Mouse (Mus musculus) thymus, postnatal 36 days (tissue): ENCODE data around the gene Alg3.
A peak's percentile ranks its signal among the peaks of the same experiment; 100 is the strongest.

Source experiments
- DNase-seq, 2 experiments: peaks; one replicate each; pipeline ENCODE4 v3.0.0; 2022; ENCODE audit warnings: mixed read lengths in 2 of 2

Alg3 gene

GRCm38 (mm10) chr16:20611357-20612227 lies at the start of gene Alg3, which contains the start of the genes Eef1akmt4 and Gm49333:
Alg3 (minus strand) TSS chr16:20611735.
Eef1akmt4 (plus strand) TSS chr16:20611593.
Gm49333 (plus strand) TSS chr16:20611610.
- DNase-seq, result peak; percentile 79 to 88

- DNase-seq, result no peak
Observed at GRCm38 (mm10) chr16:20657661-20658060, 46.1 kb upstream of the Alg3 start.

GRCm38 (mm10) chr16:20653315-20653714 lies 41.8 kb upstream of the Alg3 start:
- DNase-seq, result no peak

GRCm38 (mm10) chr16:20651947-20652310 lies 40.4 kb upstream of the Alg3 start:
- DNase-seq, result no peak

GRCm38 (mm10) chr16:20651076-20651946 lies 39.8 kb upstream of the Alg3 start, which contains the start of gene Psmd2:
Psmd2 (plus strand) TSS chr16:20651652.
- DNase-seq, result peak; percentile 94 to 96

- no peak for DNase-seq
Observed at GRCm38 (mm10) chr16:20643911-20644310, 32.4 kb upstream of the Alg3 start.

- DNase-seq, result peak; percentile 57 to 63
Observed at GRCm38 (mm10) chr16:20642161-20642560, 30.6 kb upstream of the Alg3 start.

- no peak for DNase-seq
Observed at GRCm38 (mm10) chr16:20638367-20638766, 26.8 kb upstream of the Alg3 start.

GRCm38 (mm10) chr16:20637410-20637809 lies 25.9 kb upstream of the Alg3 start:
- no peak for DNase-seq

GRCm38 (mm10) chr16:20629731-20630634 lies 18.4 kb upstream of the Alg3 start, which contains the start of gene Ece2:
Ece2 (plus strand) TSS chr16:20629828.
- peak in 1 of 2 experiments; percentile 24 for DNase-seq

GRCm38 (mm10) chr16:20628871-20629391 lies 17.4 kb upstream of the Alg3 start:
- DNase-seq, result no peak

GRCm38 (mm10) chr16:20623211-20623610 lies 11.7 kb upstream of the Alg3 start:
- no peak for DNase-seq

- peak; percentile 18 to 38 for DNase-seq
Observed at GRCm38 (mm10) chr16:20621991-20622685, 10.6 kb upstream of the Alg3 start.

GRCm38 (mm10) chr16:20621191-20621990 lies 9.9 kb upstream of the Alg3 start, which contains the start of gene Camk2n2:
Camk2n2 (minus strand) TSS chr16:20621287.
- DNase-seq, result peak; percentile 47 to 57

GRCm38 (mm10) chr16:20620751-20621190 lies 9.2 kb upstream of the Alg3 start:
- DNase-seq, result peak; percentile 17 to 26

- DNase-seq, result no peak
Observed at GRCm38 (mm10) chr16:20620399-20620735, 8.8 kb upstream of the Alg3 start.

GRCm38 (mm10) chr16:20619541-20620398 lies 8.2 kb upstream of the Alg3 start:
- no peak for DNase-seq

GRCm38 (mm10) chr16:20610501-20611356 lies 806 bp downstream of the Alg3 start:
- DNase-seq, result peak; percentile 72 to 76
